Mouse (Mus musculus): ENCODE measurements at regions not wholly inside any gene's neighbourhood (a gene's known extent, or its start where the extent isn't known, plus 50 kb on each side); places are given as distances from the start of the nearest gene placed in this dataset.

GRCm38 (mm10) chr8:100865624-100866023, 1449.4 kb upstream of the Cdh8 start:
- no peak for TF ChIP-seq CTCF (IDR thresholded peaks at IDR 0.05; ENCODE audit: low read depth)
- TF ChIP-seq EP300 (IDR thresholded peaks at IDR 0.05; ENCODE audit: low read depth): no peak
